Mouse (Mus musculus): Measurements from ENCODE around the gene Hlcs. TPM values are rescaled to one million over a fixed set of nuclear protein-coding genes. Genes with fewer than 3 reads are reported as not detected.
A peak's percentile ranks its signal among the peaks of the same experiment; 100 is the strongest.

Hlcs gene
- total RNA-seq, 2 experiments from 2014 or later = 15.7 to 16.1 TPM

GRCm38 (mm10) chr16:94179341-94180121 is 133.8 kb downstream of the Hlcs start:
- no peak for DNase-seq (ENCODE audit: low spot score in 2 of 2)
- intact Hi-C loops (cut with DNase I) = no loop called here

DNA sequence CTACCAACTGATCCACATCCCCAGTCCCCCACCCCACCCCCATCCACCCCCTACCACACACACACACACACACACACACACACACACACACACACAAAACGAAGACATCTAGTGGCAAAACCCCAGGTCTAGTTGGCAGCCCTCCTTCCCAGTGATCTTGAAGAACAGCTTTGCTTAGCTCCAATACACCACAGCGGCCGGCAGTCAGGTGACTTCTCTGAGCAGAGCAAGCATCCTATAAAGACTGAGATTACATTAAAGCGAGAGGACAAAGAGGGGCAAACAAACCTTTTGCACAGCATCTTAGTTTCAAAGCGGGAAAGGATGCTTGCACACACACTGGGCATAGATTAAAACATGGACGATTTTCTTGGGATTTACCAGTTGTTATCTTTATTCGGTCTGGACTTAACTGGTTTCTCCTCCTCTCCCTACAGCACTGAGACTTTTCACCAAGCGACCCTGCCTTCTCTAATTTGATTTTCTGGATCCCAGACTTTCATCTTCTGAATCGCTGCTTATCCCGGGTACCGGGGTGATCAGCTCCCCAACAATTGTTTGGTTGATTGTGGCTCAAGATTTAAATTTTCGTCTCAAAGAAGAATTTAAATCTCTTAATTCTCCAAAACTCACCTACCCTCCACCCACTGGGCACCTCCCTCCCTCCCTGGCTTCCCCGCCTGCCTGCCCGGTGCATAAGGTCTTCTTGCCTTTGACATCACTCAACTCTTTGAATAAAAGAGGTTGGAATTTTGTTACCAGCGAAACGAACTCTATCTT is 134.7 kb downstream of the Hlcs start:
- intact Hi-C loops (cut with DNase I) = no loop called here
- DNase-seq (ENCODE audit: low spot score in 2 of 2) = no peak

DNA sequence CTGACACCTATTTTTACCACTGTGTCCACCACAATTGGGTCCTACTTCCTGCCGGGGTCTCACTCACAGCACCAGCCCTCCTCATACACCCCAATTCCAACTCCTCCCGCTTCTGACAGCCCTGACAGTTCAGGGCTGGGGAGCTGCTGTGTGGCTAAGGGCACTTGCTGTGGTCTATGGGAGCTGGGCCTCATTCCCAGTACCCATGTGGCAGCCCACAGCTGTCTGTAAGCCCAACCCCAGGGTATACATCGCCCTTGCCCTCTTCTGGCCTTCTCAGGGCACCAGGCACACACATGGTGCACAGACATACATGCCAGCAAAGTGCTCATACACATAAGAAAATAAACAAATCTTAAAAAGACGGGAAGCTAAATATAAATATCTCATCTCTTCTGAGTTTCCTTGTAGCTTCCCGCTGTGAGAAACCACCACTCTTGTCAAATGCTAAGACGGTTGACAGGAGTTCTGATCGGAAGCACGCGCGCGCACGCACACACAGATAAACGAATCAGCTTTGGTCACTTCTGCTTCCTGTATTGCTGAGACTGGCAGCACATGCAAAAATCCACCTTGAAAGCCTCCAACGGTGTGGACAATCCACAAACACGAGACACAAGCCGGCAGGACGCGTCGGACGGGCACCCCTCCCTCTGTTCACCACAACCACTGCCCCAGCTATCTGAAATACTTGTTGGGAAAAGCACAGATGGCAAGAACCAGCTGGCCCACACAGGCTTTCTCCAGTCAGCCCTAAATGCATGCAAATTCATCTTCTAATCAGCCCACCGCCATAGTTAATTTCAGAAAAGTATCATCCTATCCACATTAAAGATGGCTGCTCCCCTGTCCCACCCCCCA is 136.1 kb downstream of the Hlcs start:
- intact Hi-C loops (cut with DNase I) = no loop called here
- DNase-seq (ENCODE audit: low spot score in 2 of 2) = peak; percentile 15 to 28

DNA sequence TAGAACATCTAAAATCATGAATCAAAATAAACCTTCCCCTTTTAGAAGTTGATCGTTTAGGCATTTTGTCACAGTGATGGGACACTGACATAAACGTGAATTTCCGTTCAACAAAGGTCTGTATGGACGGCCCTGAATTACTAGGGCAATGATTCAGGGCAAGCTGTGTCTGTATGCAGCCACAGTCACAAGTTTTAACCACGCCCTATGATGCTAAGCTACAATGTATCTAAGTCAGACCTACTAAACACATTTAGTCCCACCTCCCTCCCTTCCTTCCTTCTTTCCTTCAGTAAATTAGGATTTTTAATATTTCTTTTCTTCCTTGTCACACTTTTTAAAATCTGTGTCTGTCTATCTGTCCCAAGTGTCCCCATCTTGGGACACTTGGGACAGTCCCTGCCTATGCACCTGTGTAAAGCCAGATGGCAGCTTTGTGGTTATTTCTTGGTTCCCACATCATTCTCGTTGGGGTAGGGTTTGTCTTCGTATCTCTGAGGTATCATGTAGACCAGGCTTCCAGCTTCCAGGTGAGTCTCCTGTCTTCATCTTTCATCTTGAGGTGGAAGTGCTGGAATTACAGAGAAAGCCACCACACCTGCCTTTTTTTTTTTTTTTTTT is 137.9 kb downstream of the Hlcs start:
- intact Hi-C loops (cut with DNase I) = no loop called here
- DNase-seq (ENCODE audit: low spot score in 2 of 2) = no peak

GRCm38 (mm10) chr16:94173361-94173760 is 140.0 kb downstream of the Hlcs start:
- no peak for DNase-seq (ENCODE audit: low spot score in 2 of 2)
- intact Hi-C loops (cut with DNase I) = no loop called here

GRCm38 (mm10) chr16:94170218-94170617 is 143.2 kb downstream of the Hlcs start:
- intact Hi-C loops (cut with DNase I) = no loop called here
- no peak for DNase-seq (ENCODE audit: low spot score in 2 of 2)

GRCm38 (mm10) chr16:94168655-94169545 is 144.5 kb downstream of the Hlcs start:
- intact Hi-C loops (cut with DNase I) = no loop called here
- DNase-seq (ENCODE audit: low spot score in 2 of 2) = no peak

GRCm38 (mm10) chr16:94164978-94165377 is 148.4 kb downstream of the Hlcs start:
- DNase-seq (ENCODE audit: low spot score in 2 of 2) = no peak
- intact Hi-C loops (cut with DNase I) = no loop called here

- intact Hi-C loops (cut with DNase I) = no loop called here
- DNase-seq (ENCODE audit: low spot score in 2 of 2) = no peak
These were observed 149.1 kb downstream of the Hlcs start for GRCm38 (mm10) chr16:94164236-94164635.

DNA sequence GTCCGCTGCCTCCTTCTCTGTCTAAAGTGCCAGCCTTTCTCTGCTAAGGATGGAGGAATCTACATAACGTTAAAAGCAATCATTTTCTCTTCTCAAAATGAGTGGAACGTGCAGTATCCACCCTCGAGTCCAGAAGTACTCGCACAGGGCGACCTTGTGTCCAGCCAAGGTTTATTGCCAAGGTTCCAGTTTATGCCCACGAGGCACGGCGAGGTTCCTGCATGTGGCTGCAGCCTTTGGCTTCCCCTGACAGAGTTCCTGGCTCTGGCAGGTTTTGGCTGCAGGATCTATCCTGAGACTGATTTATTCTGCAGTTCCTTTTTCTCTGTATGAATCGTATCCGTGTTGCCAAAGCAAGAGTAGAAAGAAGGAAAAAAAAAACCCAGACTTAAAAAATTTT is 150.3 kb downstream of the Hlcs start:
- intact Hi-C loops (cut with DNase I) = no loop called here
- DNase-seq (ENCODE audit: low spot score in 2 of 2) = peak in 1 of 2 experiments; percentile 14

GRCm38 (mm10) chr16:94162000-94162399 is 151.4 kb downstream of the Hlcs start:
- no peak for DNase-seq (ENCODE audit: low spot score in 2 of 2)
- intact Hi-C loops (cut with DNase I) = no loop called here

GRCm38 (mm10) chr16:94157819-94158218 is 155.6 kb downstream of the Hlcs start:
- no peak for DNase-seq (ENCODE audit: low spot score in 2 of 2)
- intact Hi-C loops (cut with DNase I) = no loop called here

DNA sequence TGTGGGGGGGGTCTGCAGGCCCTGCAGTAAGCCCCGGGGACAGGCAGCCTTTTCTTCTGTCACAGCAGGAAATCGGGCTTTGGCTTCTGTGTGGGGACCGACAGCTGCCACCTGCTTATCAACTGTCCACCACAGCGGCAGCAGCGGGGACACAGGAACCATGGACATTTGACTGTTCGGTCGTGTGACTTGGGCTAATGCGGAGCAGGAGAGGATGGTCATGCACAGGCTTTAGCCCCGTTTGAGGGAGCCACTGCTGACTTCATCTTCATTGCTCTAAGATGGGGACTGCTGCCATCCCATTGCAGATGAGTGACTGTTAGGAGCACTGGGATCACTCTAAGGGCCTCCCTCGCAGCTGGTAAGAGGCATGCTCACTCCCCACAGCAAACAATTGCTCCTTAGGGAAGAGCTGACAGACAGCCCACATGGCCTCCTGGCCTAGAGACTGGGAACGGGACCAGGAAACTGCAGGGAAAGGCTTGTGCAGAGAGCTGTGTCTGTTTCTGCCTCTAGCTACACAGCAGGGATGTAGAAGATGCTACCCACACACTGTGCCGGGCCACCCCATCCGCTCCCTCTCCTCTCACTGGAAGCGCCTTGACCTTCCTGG is 158.2 kb downstream of the Hlcs start:
- intact Hi-C loops (cut with DNase I) = no loop called here
- DNase-seq (ENCODE audit: low spot score in 2 of 2) = peak; percentile 11 to 43

DNA sequence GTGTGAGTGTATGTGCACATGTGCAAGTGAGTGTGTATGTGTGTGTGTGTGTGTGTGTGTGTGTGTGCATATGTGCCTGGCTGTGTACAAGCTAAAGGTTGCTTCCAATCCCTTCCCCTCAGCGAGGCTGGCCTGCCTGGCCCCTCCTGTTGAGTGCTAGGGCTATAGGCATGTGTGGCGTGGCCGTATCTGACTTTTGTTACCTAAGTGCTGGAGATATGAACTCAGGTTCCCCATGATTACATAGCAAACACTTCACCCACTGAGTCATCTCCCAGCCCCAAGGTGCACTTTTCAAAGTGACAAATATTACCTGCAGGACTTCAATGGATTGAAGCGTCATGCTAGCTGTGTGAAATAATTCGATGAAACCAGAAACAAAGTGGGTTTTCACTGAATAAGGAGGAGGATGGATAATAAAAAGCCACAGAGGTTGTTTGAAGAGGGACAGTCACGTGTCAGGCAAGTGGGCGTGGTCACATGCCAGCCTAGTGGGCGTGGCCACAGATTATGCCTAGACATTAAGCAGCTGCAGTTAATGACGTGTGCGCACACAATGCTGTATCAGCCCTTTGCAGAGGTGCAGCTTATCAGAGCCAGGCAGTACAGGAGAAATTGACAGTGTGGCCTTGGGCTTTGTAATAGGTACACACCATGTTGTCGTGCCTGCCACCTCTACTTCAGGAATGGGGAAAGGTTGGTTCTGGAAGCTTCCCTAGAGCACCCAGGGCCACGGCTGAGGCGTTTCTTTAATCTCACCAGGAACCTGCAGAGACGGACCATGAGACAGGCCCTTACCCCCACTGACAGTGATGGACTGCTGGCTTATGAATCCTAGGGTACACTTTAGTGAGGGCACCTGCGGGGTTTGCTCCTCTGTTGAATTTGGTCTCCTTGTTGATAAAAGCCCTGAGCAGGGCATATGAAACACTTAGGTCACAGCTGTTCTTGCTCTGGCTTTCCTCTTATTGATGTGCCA is 163.0 kb downstream of the Hlcs start:
- intact Hi-C loops (cut with DNase I) = no loop called here
- DNase-seq (ENCODE audit: low spot score in 2 of 2) = no peak

- intact Hi-C loops (cut with DNase I) = no loop called here
These were observed 165.2 kb downstream of the Hlcs start for GRCm38 (mm10) chr16:94148139-94148538.

GRCm38 (mm10) chr16:94143325-94143724 is 170.0 kb downstream of the Hlcs start:
- intact Hi-C loops (cut with DNase I) = no loop called here
- DNase-seq (ENCODE audit: low spot score in 2 of 2) = peak in 1 of 2 experiments; percentile 13

More at GRCm38 (mm10) chr16:94148139-94148538, 165.2 kb downstream of the Hlcs start:
- no peak for DNase-seq (ENCODE audit: low spot score in 2 of 2)

DNA sequence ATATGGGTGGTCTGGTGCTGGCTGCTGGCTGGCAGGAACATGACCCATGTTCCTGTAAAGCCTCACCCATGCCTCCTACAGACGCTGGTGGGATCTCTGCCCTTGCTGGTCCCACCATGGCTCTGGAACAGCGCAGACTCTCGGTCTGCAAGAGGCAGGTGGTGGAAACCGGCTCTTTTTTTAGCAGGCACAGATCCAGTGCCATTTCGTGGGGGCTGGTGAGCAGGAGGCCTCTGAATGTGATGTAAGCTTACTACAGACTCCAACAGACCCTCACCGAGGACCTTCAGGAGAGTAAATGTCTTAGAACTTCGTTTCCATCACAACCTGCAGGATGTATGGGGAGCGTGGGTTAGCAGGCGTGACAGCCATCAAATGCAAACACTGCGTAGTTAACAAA is 172.6 kb downstream of the Hlcs start:
- DNase-seq (ENCODE audit: low spot score in 2 of 2) = peak; percentile 31 to 57
- intact Hi-C loops (cut with DNase I) = no loop called here

Data from left cerebral cortex, postnatal 25 days (tissue).